Mouse (Mus musculus) layer of hippocampus, postnatal 36 days (tissue): ENCODE results near the gene Cbfa2t2. TPM values are rescaled to one million over a fixed set of nuclear protein-coding genes. Genes with fewer than 3 reads are reported as not detected.
A peak's percentile ranks its signal among the peaks of the same experiment; 100 is the strongest.

Source experiments
- DNase-seq, 2 experiments: peaks; one replicate each; pipeline ENCODE4 v3.0.0; 2022
- total RNA-seq, 2 experiments: library from RNA; stranded (reverse); gene quantifications; 2 replicates each; pipeline ENCODE4 v1.2.3; 2021

Gene Cbfa2t2
- total RNA-seq, 2 experiments from 2014 or later: 49.7 to 57.7 TPM

- peak; percentile 89 to 91 for DNase-seq
Observed at GRCm38 (mm10) chr2:154569836-154570286, 133.6 kb downstream of the Cbfa2t2 start, which contains the start of gene E2f1. TSS of gene E2f1 (minus strand) at chr2:154569892.

- no peak for DNase-seq
Observed at GRCm38 (mm10) chr2:154570666-154571065, 134.4 kb downstream of the Cbfa2t2 start.

- DNase-seq: no peak
Observed at GRCm38 (mm10) chr2:154571266-154571665, 135.0 kb downstream of the Cbfa2t2 start.

GRCm38 (mm10) chr2:154571976-154572375, 135.7 kb downstream of the Cbfa2t2 start:
- no peak for DNase-seq

GRCm38 (mm10) chr2:154572996-154573395, 136.7 kb downstream of the Cbfa2t2 start:
- DNase-seq: no peak

GRCm38 (mm10) chr2:154574271-154574670, 138.0 kb downstream of the Cbfa2t2 start:
- DNase-seq: no peak

DNA sequence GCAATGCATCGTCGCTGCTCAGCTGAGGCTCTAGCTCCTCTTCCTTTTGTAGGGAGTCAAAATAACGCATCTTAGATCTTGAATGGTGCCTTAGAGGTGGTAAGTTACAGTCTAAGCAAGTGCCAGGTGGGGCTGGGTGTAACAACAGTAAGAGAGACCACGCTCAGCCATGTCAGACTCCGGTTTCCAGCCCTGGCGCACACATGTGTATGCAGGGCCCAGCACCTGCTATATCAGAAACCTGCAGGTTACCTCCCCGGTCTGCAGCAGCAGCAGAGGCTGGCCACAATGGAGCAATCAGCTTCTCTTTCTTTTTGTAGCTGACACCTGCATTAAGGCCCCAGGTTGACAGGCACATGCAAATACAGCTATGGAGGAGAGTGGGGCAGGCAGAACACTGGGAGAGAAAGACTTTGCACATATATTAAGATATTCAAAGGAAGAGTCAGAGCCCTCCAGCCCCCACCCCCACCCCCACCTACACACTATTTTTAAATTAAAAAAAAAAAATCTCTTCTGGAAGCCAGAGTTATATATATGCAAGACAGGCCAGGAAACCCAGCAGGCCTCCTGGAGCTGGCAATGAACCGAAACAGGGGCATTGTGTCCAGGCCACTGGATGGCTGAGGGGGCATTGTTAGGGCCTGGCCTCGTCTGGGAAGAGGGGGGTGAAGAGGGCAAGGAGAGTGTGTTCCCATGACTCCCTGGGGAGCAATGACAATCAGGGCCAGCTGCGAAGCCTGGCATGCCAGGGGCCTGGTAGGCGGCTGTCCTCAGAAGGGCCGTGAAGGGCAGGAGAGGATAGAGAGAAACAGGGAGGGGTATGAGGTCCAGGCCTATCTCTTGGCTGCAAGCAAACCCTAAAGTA, 140.8 kb downstream of the Cbfa2t2 start:
- no peak for DNase-seq

GRCm38 (mm10) chr2:154577744-154578067, 141.4 kb downstream of the Cbfa2t2 start:
- no peak for DNase-seq

GRCm38 (mm10) chr2:154580586-154580985, 144.3 kb downstream of the Cbfa2t2 start:
- DNase-seq: no peak

DNA sequence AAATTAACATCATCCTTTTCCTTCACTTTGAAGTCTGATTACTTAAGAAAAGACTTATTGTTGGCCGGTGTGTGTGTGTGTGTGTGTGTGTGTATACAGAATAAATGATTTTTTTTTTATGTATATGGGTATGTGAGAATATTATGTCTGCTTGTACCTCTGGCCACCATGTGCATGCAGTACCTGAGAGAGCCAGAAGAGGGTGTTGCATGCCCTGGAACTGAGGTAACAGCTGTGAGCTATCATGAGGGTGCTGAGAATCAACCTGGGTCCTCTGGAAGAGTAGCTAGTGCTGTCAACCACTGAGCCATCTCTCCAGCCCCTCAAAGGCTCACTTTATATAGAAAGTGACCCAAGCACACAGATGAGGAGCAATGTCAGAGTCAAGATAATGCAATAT, 145.1 kb downstream of the Cbfa2t2 start:
- DNase-seq: no peak

DNA sequence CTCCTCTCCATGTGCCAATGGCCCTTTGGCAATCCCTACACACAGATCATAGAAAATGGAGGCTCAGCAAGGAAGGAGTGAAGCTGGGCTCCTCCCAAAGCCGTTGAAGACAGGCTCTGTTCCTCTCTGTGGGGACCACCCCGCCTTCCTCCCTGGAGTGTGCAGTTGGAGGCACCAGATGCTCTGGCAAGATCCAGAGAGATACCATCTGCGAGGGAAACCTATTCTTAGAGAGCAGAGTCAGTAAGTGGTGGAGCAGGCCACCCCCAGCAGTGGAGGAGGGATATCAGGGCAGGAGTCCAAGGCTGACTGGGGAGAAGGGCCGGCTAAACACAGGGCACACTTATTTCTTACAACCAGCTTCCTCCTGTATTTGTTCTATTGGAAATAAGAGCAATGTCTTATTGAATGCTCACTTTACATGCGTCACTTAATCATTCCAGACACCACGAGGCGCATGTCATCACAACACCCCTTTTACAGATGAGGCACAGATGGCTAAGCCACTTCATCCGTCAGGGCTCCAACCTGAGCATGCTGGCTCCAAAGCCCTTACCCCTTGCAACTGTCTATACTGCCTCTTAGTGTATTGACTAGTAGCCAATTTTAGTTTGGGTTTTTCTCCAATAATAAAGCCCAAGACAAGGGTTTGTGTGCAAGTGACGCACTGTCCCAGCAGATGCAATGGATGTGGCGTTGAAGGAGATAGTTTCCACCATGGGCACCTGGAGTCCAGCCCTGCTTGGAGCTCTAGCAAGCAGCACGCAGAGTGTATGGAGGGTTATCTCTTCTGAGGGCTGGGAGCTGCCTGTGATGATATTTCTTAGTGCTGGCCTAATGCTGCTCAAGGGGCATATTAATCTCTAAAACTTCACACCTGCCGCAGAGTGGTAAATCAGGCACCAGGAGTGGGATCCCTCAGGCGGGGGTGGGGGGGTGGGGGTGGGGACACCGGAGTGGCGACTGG, 147.9 kb downstream of the Cbfa2t2 start:
- DNase-seq: peak; percentile 90 to 91

- DNase-seq: no peak
Observed at GRCm38 (mm10) chr2:154584931-154585601, 148.8 kb downstream of the Cbfa2t2 start.

DNA sequence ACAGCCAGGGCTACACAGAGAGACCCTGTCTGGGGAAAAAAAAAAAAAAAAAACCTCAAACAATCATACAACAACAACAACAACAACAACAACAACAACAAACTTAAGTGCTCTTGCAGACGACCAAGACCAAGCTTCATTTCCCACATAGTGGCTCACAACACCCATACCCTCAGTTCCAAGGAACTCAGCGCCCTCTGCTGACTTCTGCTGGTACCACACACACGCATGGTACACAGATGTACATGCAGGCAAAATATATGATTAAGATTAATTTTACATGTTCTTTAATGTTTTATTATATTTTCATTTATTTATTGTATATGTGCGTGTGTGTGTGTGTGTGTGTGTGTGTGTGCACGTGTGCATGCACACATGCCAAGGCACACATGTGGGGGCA, 150.1 kb downstream of the Cbfa2t2 start:
- DNase-seq: no peak

Other genes starting within 250 kb of the Cbfa2t2 start
- under 1 TPM in 1 of 2 experiments, not detected in 1; 0.12 TPM for gene Bpifb1, start 245.7 kb upstream of the Cbfa2t2 start, total RNA-seq
- gene Bpifb5, start 212.7 kb upstream of the Cbfa2t2 start, total RNA-seq: not detected
- gene Bpifb9a, start 178.6 kb upstream of the Cbfa2t2 start, total RNA-seq: not detected
- gene Bpifb9b, start 129.3 kb upstream of the Cbfa2t2 start, total RNA-seq: not detected
- 10 to 100 TPM; 12.7 to 16.7 TPM for gene Cdk5rap1, start 63.5 kb upstream of the Cbfa2t2 start, total RNA-seq
- 10 to 100 TPM; 42.3 to 48.0 TPM for gene Snta1, start 28.4 kb upstream of the Cbfa2t2 start, total RNA-seq
- under 1 TPM in 1 of 2 experiments, not detected in 1; 0.99 TPM for gene 1700003F12Rik, start 110.6 kb downstream of the Cbfa2t2 start, total RNA-seq
- gene Actl10, start 115.3 kb downstream of the Cbfa2t2 start, total RNA-seq: not detected
- 10 to 100 TPM; 26.8 to 28.6 TPM for gene Necab3, start 122.4 kb downstream of the Cbfa2t2 start, total RNA-seq
- gene E2f1, start 133.4 kb downstream of the Cbfa2t2 start, total RNA-seq: 1 to 10 TPM; 4.9 to 5.8 TPM
- 10 to 100 TPM in 1 of 2 experiments, 1 to 10 TPM in 1; 10.0 to 10.5 TPM for gene Pxmp4, start 167.2 kb downstream of the Cbfa2t2 start, total RNA-seq
- gene Zfp341, start 176.8 kb downstream of the Cbfa2t2 start, total RNA-seq: 10 to 100 TPM in 1 of 2 experiments, 1 to 10 TPM in 1; 9.2 to 10.1 TPM
- not detected for gene 4930519P11Rik, start 177.0 kb downstream of the Cbfa2t2 start, total RNA-seq
- 100 to 1,000 TPM; 212 to 220 TPM for gene Chmp4b, start 215.2 kb downstream of the Cbfa2t2 start, total RNA-seq